Comparison of ENCODE assay signal across 8 mouse cellular contexts in the genomic region with DNA sequence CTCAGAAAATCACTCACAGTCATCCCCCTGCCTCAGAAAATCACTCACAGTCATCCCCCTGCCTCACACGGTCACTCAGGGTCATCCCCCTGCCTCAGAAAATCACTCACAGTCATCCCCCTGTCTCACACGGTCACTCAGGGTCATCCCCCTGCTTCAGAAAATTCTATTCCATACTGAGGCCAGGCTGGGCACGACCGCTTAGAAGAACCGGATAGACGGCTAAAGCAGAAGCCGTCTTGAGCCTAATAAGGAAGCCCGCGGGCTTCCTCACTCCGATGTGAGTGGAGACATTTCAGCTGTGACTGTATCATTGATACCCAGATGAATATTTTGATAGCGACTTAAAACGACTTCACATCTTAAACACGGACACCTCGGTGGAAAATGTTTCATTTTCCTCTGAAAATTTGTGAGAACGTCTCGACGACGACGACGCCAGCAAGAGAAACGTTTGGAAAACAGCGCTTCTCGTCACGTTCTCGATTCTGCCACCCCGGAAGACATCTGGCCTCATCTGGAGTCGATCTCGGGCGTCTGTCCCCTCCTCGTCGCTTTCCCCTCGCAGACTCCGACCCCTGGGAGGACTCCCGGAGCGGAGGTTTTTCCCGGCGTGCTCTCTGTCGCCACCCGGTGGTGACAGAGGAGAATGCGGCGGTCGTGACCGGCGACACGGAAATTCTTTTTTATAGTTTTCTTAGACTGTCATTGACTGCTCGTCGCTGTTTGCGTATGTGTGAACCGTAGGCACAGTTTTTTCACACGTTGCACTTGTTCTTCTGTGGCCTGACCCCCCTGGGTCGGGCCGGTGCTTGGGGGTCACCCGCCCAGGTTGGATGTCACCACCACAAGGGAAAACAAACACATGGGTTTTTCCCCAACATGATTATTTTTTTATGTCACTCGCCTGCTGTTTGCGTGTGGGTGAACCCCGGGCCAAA. TPM values are rescaled to one million over a fixed set of nuclear protein-coding genes. Genes with fewer than 3 reads are reported as not detected.
DNase-seq lines count a peak whose midpoint lies in the region; ATAC-seq lines count a peak whose summit lies in the region.
"Not testable (repeated sequence)": the region's sequence is repeated elsewhere in the genome, so short reads cannot be mapped to it uniquely, and the experiment has no call there.

No protein-coding gene starts in this region.

- not testable (repeated sequence) for H3K4me2 ChIP-seq in limb, embryonic 15.5 days

- H3K4me3 ChIP-seq in embryonic facial prominence, embryonic 10.5 days; limb, embryonic 15.5 days: not testable (repeated sequence)

- peaks cover 44% of the 10 kb centered on the region for H3K9me3 ChIP-seq in embryonic facial prominence, embryonic 10.5 days
- peaks cover 24% of the 10 kb centered on the region for H3K9me3 ChIP-seq in limb, embryonic 15.5 days

- not testable (repeated sequence) for H3K27ac ChIP-seq in embryonic facial prominence, embryonic 10.5 days (replicated peaks); limb, embryonic 15.5 days

- WGBS in embryonic facial prominence, embryonic 10.5 days: 78% methylated on average over 56 of the region's 56 CpGs
- 77% methylated on average over 56 of the region's 56 CpGs for WGBS in limb, embryonic 15.5 days

- DNase-seq in 416B (ENCODE audit: low read depth): peak; percentile 94
- peak; percentile 66 to 67 for DNase-seq in adrenal gland, postnatal 36 days
- DNase-seq in embryonic facial prominence, embryonic 10.5 days (ENCODE audit: low spot score): peak; percentile 62
- DNase-seq in heart, adult 18-20 months: peak; percentile 57 to 93
- DNase-seq in kidney, postnatal 10 days: peak; percentile 88
- DNase-seq in naive thymus-derived CD4-positive, alpha-beta T cell, adult 2 months (ENCODE audit: low read depth): peak; percentile 97
- peak; percentile 75 to 76 for DNase-seq in spleen, postnatal 36 days (ENCODE audit: low spot score in 2 of 2)

- not testable (repeated sequence) for H3K4me1 ChIP-seq in embryonic facial prominence, embryonic 10.5 days; limb, embryonic 15.5 days

- not testable (repeated sequence) for H3K27me3 ChIP-seq in embryonic facial prominence, embryonic 10.5 days (replicated peaks; ENCODE audit: low read depth, poor library complexity, severe bottlenecking); limb, embryonic 15.5 days

- H3K36me3 ChIP-seq in embryonic facial prominence, embryonic 10.5 days (replicated peaks): peaks cover 48% of the 10 kb centered on the region
- peaks cover 36% of the 10 kb centered on the region for H3K36me3 ChIP-seq in limb, embryonic 15.5 days

- H3K9ac ChIP-seq in limb, embryonic 15.5 days: not testable (repeated sequence)

- 0 out of 2 replicates have a peak, but pooled peaks have one; percentile 20 for ATAC-seq in limb, embryonic 15.5 days (ENCODE audit: insufficient number of reproducible peaks, low FRiP score, low TSS enrichment, low read depth)

RNA-seq across cellular contexts. Expression of a gene that starts 19.5 kb away (rescaled TPM):
- 100 to 1,000 TPM; 159 to 258 TPM for total RNA-seq in adrenal gland, postnatal 36 days (2021)
- polyA plus RNA-seq in embryonic facial prominence, embryonic 10.5 days (2016; fragmentation: Nextera tagmentation; extraction: Ambion mirVana): 259 and 324 TPM in 2 replicates
- total RNA-seq in heart, adult 18-20 months (2021): 10 to 100 TPM; 43.1 to 43.4 TPM
- polyA plus RNA-seq in limb, embryonic 15.5 days (2015; fragmentation: Nextera tagmentation; extraction: Ambion mirVana): 133 and 163 TPM in 2 replicates
